Mouse (Mus musculus) cerebellum, adult 2 months (tissue): ENCODE measurements around the gene Pmm2.

Experiments
- CTCF ChIP-seq: fragments of 200-500 bp; IDR thresholded peaks from 2 replicates; pipeline ENCODE4 v1.5.1; 2011; ENCODE audit warnings: low read depth, mild to moderate bottlenecking, control low read depth, low read length, moderate library complexity, borderline replicate concordance; ENCODE audit not compliant: insufficient read depth
- POLR2A ChIP-seq: fragments of 200-500 bp; IDR thresholded peaks from 2 replicates; pipeline ENCODE4 v1.6.1; 2011; ENCODE audit warnings: low read length, control low read depth, borderline replicate concordance; ENCODE audit not compliant: insufficient read depth

DNA sequence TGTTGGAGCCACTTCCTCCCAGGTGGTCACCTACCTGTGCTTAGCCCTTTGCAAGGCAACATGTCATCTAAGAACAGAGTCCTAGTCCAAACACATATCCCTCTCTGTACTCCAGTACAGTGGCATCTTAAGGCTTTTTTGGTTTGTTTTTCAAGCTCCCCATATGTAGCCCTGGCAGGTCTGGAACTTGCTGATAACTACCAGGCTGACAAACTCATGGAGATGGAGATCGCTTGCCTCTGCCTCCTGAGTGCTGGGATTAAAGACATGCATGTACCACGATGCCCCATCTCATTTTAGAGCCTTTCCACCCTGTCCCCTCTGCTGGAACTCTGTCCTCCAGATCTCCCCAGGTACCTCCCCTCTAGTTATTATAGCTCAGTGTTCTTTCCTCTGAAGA is 38.8 kb downstream of the Pmm2 start:
- TF ChIP-seq CTCF = no peak
- no peak for TF ChIP-seq POLR2A
